Mouse (Mus musculus): Measurements from ENCODE around the gene Dlgap4. TPM values are rescaled to one million over a fixed set of nuclear protein-coding genes. Genes with fewer than 3 reads are reported as not detected.

The Dlgap4 gene
- polyA plus RNA-seq, 1 experiment, result 175 TPM

DNA sequence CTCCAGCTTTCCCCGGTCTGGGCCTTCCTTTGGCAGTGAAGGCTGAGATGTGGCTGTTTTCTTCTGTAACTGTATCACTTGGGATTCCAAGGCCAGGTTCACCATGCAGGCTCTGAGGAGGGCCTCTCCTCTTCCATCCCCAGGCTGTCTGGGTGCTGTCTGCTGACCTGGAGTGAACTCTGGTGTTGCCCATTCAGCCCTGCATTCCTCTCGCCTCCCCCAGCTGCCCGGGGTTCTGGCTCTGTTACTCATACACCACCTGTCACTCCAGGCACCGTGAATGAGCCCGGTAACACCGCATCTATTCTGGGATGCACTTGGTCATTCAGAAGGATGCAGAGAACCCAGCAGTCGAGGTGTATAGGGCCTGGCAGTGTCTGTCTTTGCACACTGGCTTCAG is 123.3 kb downstream of the Dlgap4 start:
- Histone ChIP-seq H3K27me3 (ENCODE audit: control insufficient read depth, insufficient read depth, low read length) (no peaks in the 10 kb centered on the region), H3K36me3 (ENCODE audit: control insufficient read depth, insufficient read depth, low read length) (no peaks in the 10 kb centered on the region), H3K4me1 (ENCODE audit: control insufficient read depth, insufficient read depth, low read length) (peaks cover 12% of the 10 kb centered on the region), H3K4me3 (ENCODE audit: control insufficient read depth, low read depth, low read length) (no peak overlapping the region), H3K27ac (ENCODE audit: control insufficient read depth, insufficient read depth, low read depth, low read length) (no peak overlapping the region)
- no peak for TF ChIP-seq POLR2A (IDR thresholded peaks at IDR 0.05; ENCODE audit: control insufficient read depth, low read depth, low read length)
- no peak for TF ChIP-seq CTCF (IDR thresholded peaks at IDR 0.05; ENCODE audit: control insufficient read depth, insufficient read depth, insufficient replicate concordance, low read depth, low read length)

DNA sequence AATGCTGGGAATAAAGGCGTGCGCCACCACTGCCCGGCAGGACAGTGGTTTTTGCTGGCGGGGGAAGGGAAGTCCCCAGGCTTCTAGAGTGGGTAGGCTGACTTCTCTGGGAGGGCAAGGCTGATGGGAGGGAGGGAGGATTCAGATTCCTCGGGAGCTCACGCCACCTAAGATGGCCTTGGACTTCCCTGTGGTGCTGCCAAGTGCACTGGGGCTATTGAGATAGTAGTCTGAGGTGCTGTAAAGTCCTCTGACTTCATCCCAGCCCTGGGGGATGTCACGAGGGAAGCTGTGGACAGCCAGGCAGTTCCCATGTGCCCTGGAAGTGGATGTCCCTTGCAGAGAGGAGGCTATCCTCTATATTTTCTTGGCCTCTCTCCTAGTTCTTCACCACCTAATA is 124.5 kb downstream of the Dlgap4 start:
- Histone ChIP-seq H3K27ac (ENCODE audit: control insufficient read depth, insufficient read depth, low read depth, low read length) (no peak overlapping the region), H3K4me3 (ENCODE audit: control insufficient read depth, low read depth, low read length) (no peak overlapping the region), H3K27me3 (ENCODE audit: control insufficient read depth, insufficient read depth, low read length) (no peaks in the 10 kb centered on the region), H3K36me3 (ENCODE audit: control insufficient read depth, insufficient read depth, low read length) (no peaks in the 10 kb centered on the region), H3K4me1 (ENCODE audit: control insufficient read depth, insufficient read depth, low read length) (peaks cover 6% of the 10 kb centered on the region)
- TF ChIP-seq CTCF (IDR thresholded peaks at IDR 0.05; ENCODE audit: control insufficient read depth, insufficient read depth, insufficient replicate concordance, low read depth, low read length), result no peak
- no peak for TF ChIP-seq POLR2A (IDR thresholded peaks at IDR 0.05; ENCODE audit: control insufficient read depth, low read depth, low read length)

DNA sequence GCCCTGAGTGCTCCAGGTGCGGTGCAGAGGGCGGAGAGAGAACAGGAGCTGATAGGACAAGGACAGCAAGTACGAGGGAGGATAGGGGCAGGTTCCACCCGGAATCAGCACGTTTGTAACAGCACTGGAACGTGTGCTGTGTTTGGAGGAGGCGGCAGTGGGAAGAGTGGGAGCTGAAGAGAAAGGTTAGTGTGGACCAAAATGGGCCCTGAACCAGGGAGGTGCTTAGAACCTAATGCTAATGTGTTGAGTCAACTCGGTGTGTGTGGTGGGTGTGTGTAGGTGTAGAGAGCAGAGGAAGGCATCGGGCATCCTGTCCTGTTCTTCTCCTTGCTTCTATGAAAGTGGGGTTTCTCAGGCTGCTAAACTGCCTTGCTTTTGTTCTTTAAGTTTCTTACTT is 127.8 kb downstream of the Dlgap4 start:
- peaks cover 6% of the 10 kb centered on the region; the same call in 1 of the 2 replicates for H3K4me1 ChIP-seq (ENCODE audit: control insufficient read depth, insufficient read depth, low read length)
- no peak overlapping the region for H3K27ac ChIP-seq (ENCODE audit: control insufficient read depth, insufficient read depth, low read depth, low read length)
- H3K27me3 ChIP-seq (ENCODE audit: control insufficient read depth, insufficient read depth, low read length), result no peaks in the 10 kb centered on the region
- no peak for TF ChIP-seq POLR2A (IDR thresholded peaks at IDR 0.05; ENCODE audit: control insufficient read depth, low read depth, low read length)
- TF ChIP-seq CTCF (IDR thresholded peaks at IDR 0.05; ENCODE audit: control insufficient read depth, insufficient read depth, insufficient replicate concordance, low read depth, low read length), result no peak
- H3K36me3 ChIP-seq (ENCODE audit: control insufficient read depth, insufficient read depth, low read length), result no peaks in the 10 kb centered on the region
- H3K4me3 ChIP-seq (ENCODE audit: control insufficient read depth, low read depth, low read length), result no peak overlapping the region

DNA sequence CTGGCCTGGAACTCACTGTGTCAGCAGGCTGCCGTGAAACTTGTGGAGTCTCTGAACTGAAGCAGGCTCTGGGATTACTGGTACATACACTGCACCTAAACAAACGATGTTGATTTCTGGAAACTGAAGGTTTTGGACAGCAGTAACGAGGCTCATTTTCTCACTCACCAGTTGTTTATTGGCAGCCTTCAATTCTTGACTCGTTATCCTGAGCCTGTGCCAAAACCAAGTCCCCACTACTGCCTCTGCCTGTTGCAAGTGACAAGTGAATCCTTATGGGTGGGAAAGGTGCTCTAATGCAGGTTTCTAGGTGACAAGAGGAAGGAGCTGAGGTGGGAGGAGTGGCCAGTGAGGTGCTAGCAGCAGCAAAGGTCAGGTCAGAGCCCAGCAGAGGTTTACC is 128.5 kb downstream of the Dlgap4 start:
- Histone ChIP-seq H3K4me1 (ENCODE audit: control insufficient read depth, insufficient read depth, low read length) (peaks cover 6% of the 10 kb centered on the region; the same call in 1 of the 2 replicates), H3K27me3 (ENCODE audit: control insufficient read depth, insufficient read depth, low read length) (no peaks in the 10 kb centered on the region), H3K36me3 (ENCODE audit: control insufficient read depth, insufficient read depth, low read length) (no peaks in the 10 kb centered on the region), H3K27ac (ENCODE audit: control insufficient read depth, insufficient read depth, low read depth, low read length) (no peak overlapping the region), H3K4me3 (ENCODE audit: control insufficient read depth, low read depth, low read length) (no peak overlapping the region)
- TF ChIP-seq CTCF (IDR thresholded peaks at IDR 0.05; ENCODE audit: control insufficient read depth, insufficient read depth, insufficient replicate concordance, low read depth, low read length) (no peak), POLR2A (IDR thresholded peaks at IDR 0.05; ENCODE audit: control insufficient read depth, low read depth, low read length) (no peak)

DNA sequence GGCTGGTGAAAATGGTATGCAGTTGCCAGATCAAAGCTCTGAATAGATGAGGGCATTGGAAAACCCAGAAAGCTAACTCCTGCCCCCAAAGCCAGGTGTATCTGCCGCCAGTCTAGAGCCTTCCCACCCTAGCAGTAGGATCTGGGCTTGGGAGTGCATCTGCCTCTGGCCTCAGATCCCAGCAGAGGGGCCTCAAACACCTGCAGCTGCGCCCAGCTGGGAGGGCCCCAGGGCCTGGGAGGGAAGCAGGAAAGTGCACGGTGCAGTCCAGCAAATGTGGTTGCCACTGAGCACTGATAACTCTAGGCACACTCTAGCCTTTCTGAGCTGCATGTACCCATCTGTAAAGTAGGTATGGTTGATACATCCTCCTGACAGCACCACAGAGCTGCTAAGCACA is 129.7 kb downstream of the Dlgap4 start:
- Histone ChIP-seq H3K27ac (ENCODE audit: control insufficient read depth, insufficient read depth, low read depth, low read length) (no peak overlapping the region), H3K4me1 (ENCODE audit: control insufficient read depth, insufficient read depth, low read length) (peaks cover 6% of the 10 kb centered on the region; the same call in 1 of the 2 replicates), H3K27me3 (ENCODE audit: control insufficient read depth, insufficient read depth, low read length) (no peaks in the 10 kb centered on the region), H3K36me3 (ENCODE audit: control insufficient read depth, insufficient read depth, low read length) (no peaks in the 10 kb centered on the region), H3K4me3 (ENCODE audit: control insufficient read depth, low read depth, low read length) (no peak overlapping the region)
- TF ChIP-seq CTCF (IDR thresholded peaks at IDR 0.05; ENCODE audit: control insufficient read depth, insufficient read depth, insufficient replicate concordance, low read depth, low read length), result no peak
- no peak for TF ChIP-seq POLR2A (IDR thresholded peaks at IDR 0.05; ENCODE audit: control insufficient read depth, low read depth, low read length)

DNA sequence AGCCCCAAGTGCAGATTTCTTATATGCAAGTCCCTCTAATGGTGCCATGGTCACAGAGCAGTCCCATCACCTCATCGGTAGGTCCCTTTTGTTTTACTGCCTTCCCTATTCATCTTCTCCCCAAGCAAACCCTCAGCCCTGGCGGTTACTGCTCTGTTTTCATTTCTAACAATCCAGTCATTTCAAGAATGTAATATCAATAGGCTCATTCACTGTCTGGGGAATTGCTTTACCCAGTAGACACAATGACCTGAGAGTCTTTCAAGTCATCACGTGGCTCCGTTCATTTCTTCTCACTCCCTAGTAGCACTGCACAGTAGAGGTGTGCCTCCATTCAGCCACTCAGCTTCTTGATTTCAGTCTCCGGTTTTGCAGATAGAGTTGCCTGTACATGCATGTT is 130.9 kb downstream of the Dlgap4 start:
- TF ChIP-seq POLR2A (IDR thresholded peaks at IDR 0.05; ENCODE audit: control insufficient read depth, low read depth, low read length) (no peak), CTCF (IDR thresholded peaks at IDR 0.05; ENCODE audit: control insufficient read depth, insufficient read depth, insufficient replicate concordance, low read depth, low read length) (no peak)
- no peak overlapping the region for H3K27ac ChIP-seq (ENCODE audit: control insufficient read depth, insufficient read depth, low read depth, low read length)

DNA sequence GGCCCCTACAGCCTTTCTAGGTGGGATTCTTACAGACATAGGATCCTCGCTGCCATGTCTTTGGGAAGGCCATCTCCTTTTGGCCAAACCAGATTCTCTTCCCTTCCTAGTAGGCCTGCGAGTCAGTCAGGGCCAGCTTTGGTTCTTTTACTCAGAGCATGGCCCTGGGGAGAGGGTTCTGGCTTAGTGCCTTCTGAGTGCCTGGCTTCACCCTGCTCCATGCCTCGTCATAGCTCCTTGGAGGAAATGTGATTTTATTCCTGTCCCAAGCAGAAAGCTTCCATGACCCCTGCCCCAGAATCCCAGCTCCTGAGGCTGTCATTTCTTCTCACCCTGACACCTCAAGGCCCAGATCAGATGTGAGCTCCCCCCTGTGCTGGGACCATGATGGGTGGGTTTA is 133.8 kb downstream of the Dlgap4 start:
- H3K4me1 ChIP-seq (ENCODE audit: control insufficient read depth, insufficient read depth, low read length), result no peaks in the 10 kb centered on the region
- no peak overlapping the region for H3K4me3 ChIP-seq (ENCODE audit: control insufficient read depth, low read depth, low read length)
- TF ChIP-seq CTCF (IDR thresholded peaks at IDR 0.05; ENCODE audit: control insufficient read depth, insufficient read depth, insufficient replicate concordance, low read depth, low read length), result no peak
- TF ChIP-seq POLR2A (IDR thresholded peaks at IDR 0.05; ENCODE audit: control insufficient read depth, low read depth, low read length), result no peak
- H3K36me3 ChIP-seq (ENCODE audit: control insufficient read depth, insufficient read depth, low read length), result no peaks in the 10 kb centered on the region
- no peak overlapping the region for H3K27ac ChIP-seq (ENCODE audit: control insufficient read depth, insufficient read depth, low read depth, low read length)
- H3K27me3 ChIP-seq (ENCODE audit: control insufficient read depth, insufficient read depth, low read length), result no peaks in the 10 kb centered on the region

More for the DNA sequence above, 130.9 kb downstream of the Dlgap4 start:
- peaks cover 6% of the 10 kb centered on the region; the same call in 1 of the 2 replicates for H3K4me1 ChIP-seq (ENCODE audit: control insufficient read depth, insufficient read depth, low read length)
- H3K36me3 ChIP-seq (ENCODE audit: control insufficient read depth, insufficient read depth, low read length), result no peaks in the 10 kb centered on the region
- no peaks in the 10 kb centered on the region for H3K27me3 ChIP-seq (ENCODE audit: control insufficient read depth, insufficient read depth, low read length)
- no peak overlapping the region for H3K4me3 ChIP-seq (ENCODE audit: control insufficient read depth, low read depth, low read length)

DNA sequence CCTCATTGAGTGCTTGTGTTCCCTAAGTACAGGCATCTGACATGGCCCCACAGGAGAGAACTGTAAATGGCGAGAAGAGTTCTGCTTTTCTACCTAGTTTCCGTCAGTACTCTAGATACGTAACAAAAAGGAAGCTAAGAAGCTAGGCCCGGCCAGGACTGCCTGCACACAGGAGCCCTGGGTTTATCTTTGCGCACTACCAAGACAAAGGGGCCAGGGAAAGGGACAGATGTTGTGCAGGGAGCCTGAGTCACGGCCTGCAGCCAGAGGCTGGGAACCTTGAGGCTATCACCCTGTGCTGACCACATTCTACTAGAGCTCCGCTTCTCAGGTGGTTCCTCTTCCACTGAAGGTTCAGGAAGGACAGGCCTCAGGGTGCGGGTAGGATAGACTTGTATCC is 136.2 kb downstream of the Dlgap4 start:
- no peak overlapping the region for H3K27ac ChIP-seq (ENCODE audit: control insufficient read depth, insufficient read depth, low read depth, low read length)
- no peaks in the 10 kb centered on the region for H3K27me3 ChIP-seq (ENCODE audit: control insufficient read depth, insufficient read depth, low read length)
- no peak for TF ChIP-seq POLR2A (IDR thresholded peaks at IDR 0.05; ENCODE audit: control insufficient read depth, low read depth, low read length)
- TF ChIP-seq CTCF (IDR thresholded peaks at IDR 0.05; ENCODE audit: control insufficient read depth, insufficient read depth, insufficient replicate concordance, low read depth, low read length), result no peak
- no peaks in the 10 kb centered on the region for H3K36me3 ChIP-seq (ENCODE audit: control insufficient read depth, insufficient read depth, low read length)
- peak overlapping the region; percentile 67 for H3K4me3 ChIP-seq (ENCODE audit: control insufficient read depth, low read depth, low read length)
- no peaks in the 10 kb centered on the region for H3K4me1 ChIP-seq (ENCODE audit: control insufficient read depth, insufficient read depth, low read length)

All from testis, adult 2 months (tissue).